Mouse (Mus musculus): ENCODE measurements around the gene Sel1l2. TPM values are rescaled to one million over a fixed set of nuclear protein-coding genes. Genes with fewer than 3 reads are reported as not detected.

Gene Sel1l2
- polyA plus RNA-seq, 1 experiment from 2014 or later, result not detected

DNA sequence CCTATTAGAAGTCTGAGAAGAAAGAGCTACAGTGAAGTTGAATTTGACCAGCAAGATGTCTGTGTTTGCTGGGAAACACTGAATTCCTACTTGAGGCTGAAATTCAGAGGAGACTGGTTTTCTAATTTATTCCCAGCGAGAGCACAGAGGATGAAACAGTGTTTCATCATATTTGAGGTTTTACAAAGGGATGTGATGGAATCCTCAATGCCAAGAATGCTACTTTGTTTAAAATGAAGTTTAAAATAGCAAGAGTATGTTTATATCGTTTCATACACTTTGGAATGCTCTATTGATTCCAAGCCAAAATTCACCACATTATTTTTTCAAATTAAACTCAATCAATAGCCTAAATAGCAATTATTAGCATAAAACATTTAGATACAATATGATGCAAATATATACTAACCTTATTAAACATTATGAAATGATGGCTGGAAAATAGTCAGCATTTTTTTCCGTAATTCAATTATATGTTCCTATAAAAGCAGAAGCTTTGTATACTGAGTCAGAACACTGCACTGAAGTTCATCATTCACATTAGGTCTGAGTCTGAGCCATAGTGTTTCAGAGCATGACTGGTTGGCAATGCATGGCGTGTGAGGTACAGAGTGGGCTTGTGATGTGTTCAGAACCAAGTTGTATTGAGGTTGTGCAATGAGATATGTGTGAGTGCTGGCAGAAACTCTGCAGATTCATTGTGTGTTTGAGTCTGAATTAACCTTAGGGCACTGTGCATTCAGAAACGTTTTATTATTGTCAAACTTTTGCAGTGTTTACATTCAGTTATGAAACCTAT lies 58.8 kb downstream of the Sel1l2 start:
- H3K4me1 ChIP-seq (ENCODE audit: control insufficient read depth, insufficient read depth, low read length), result no peaks in the 10 kb centered on the region
- no peak overlapping the region for H3K4me2 ChIP-seq (ENCODE audit: low read depth, low read length)
- no peak for ATAC-seq (ENCODE audit: insufficient read depth, low FRiP score)
- no peak overlapping the region; the same call in 1 of the 2 replicates for H3K27ac ChIP-seq (ENCODE audit: low read length)
- H3K9me3 ChIP-seq (replicated peaks; ENCODE audit: control insufficient read depth, low read length), result no peaks in the 10 kb centered on the region
- no peaks in the 10 kb centered on the region for H3K36me3 ChIP-seq (ENCODE audit: control insufficient read depth, insufficient read depth, low read length)
- no peaks in the 10 kb centered on the region for H3K27me3 ChIP-seq (ENCODE audit: control insufficient read depth, insufficient read depth, low read length)
- H3K4me3 ChIP-seq (replicated peaks; ENCODE audit: low read length), result no peak overlapping the region
- 38% methylated on average over 5 of the region's 5 CpGs for WGBS
- no peak overlapping the region for H3K9ac ChIP-seq (ENCODE audit: low read length)

- ATAC-seq (ENCODE audit: insufficient read depth, low FRiP score), result peak; percentile 40; the same call in 1 of the 2 replicates
- Histone ChIP-seq H3K27ac (ENCODE audit: low read length) (no peak overlapping the region), H3K9ac (ENCODE audit: low read length) (no peak overlapping the region), H3K27me3 (ENCODE audit: control insufficient read depth, insufficient read depth, low read length) (no peaks in the 10 kb centered on the region), H3K4me1 (ENCODE audit: control insufficient read depth, insufficient read depth, low read length) (no peaks in the 10 kb centered on the region), H3K4me3 (replicated peaks; ENCODE audit: low read length) (no peak overlapping the region), H3K36me3 (ENCODE audit: control insufficient read depth, insufficient read depth, low read length) (no peaks in the 10 kb centered on the region), H3K4me2 (ENCODE audit: low read depth, low read length) (no peak overlapping the region), H3K9me3 (replicated peaks; ENCODE audit: control insufficient read depth, low read length) (no peaks in the 10 kb centered on the region)
- 63% methylated on average over 3 of the region's 3 CpGs for WGBS
These were observed 86.4 kb downstream of the Sel1l2 start for GRCm38 (mm10) chr2:140302976-140303708.

DNA sequence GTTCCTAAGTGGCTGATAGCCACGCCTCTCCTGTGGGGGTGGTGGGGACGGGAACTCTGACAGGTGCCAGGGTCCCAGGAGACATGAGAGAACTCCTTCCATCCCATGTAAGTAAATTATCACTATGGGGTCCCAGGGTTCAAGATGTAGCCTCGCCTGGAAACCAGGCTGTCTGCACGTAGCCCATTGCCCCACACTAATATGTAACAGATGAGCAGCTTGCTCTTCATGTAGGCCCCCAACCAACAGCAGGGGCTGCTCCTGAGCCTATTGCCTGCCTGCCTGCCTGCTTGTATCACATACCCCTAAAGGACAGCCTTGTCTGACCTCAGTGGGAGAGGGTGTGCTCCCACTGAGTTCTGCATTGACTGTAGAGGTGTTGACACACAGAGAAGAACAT lies 92.4 kb downstream of the Sel1l2 start:
- Histone ChIP-seq H3K9me3 (replicated peaks; ENCODE audit: control insufficient read depth, low read length) (no peaks in the 10 kb centered on the region), H3K27me3 (ENCODE audit: control insufficient read depth, insufficient read depth, low read length) (no peaks in the 10 kb centered on the region), H3K4me1 (ENCODE audit: control insufficient read depth, insufficient read depth, low read length) (no peaks in the 10 kb centered on the region), H3K36me3 (ENCODE audit: control insufficient read depth, insufficient read depth, low read length) (no peaks in the 10 kb centered on the region), H3K4me3 (replicated peaks; ENCODE audit: low read length) (no peak overlapping the region), H3K9ac (ENCODE audit: low read length) (no peak overlapping the region), H3K4me2 (ENCODE audit: low read depth, low read length) (no peak overlapping the region), H3K27ac (ENCODE audit: low read length) (no peak overlapping the region)
- WGBS, result 43% methylated on average over 4 of the region's 4 CpGs
- no peak for ATAC-seq (ENCODE audit: insufficient read depth, low FRiP score)

- H3K27me3 ChIP-seq (ENCODE audit: control insufficient read depth, insufficient read depth, low read length), result no peaks in the 10 kb centered on the region
- 61% methylated on average over 2 of the region's 2 CpGs for WGBS
- no peak for ATAC-seq (ENCODE audit: insufficient read depth, low FRiP score)
These were observed 95.7 kb downstream of the Sel1l2 start for GRCm38 (mm10) chr2:140293820-140294219.

GRCm38 (mm10) chr2:140280808-140281207 lies 108.7 kb downstream of the Sel1l2 start:
- H3K9me3 ChIP-seq (replicated peaks; ENCODE audit: control insufficient read depth, low read length), result no peaks in the 10 kb centered on the region
- H3K9ac ChIP-seq (ENCODE audit: low read length), result no peak overlapping the region
- no peaks in the 10 kb centered on the region for H3K4me1 ChIP-seq (ENCODE audit: control insufficient read depth, insufficient read depth, low read length)
- H3K4me3 ChIP-seq (replicated peaks; ENCODE audit: low read length), result no peak overlapping the region
- H3K27me3 ChIP-seq (ENCODE audit: control insufficient read depth, insufficient read depth, low read length), result no peaks in the 10 kb centered on the region
- no peaks in the 10 kb centered on the region for H3K36me3 ChIP-seq (ENCODE audit: control insufficient read depth, insufficient read depth, low read length)
- 59% methylated on average over 8 of the region's 8 CpGs for WGBS
- ATAC-seq (ENCODE audit: insufficient read depth, low FRiP score), result no peak
- H3K4me2 ChIP-seq (ENCODE audit: low read depth, low read length), result no peak overlapping the region
- no peak overlapping the region for H3K27ac ChIP-seq (ENCODE audit: low read length)

More at GRCm38 (mm10) chr2:140293820-140294219, 95.7 kb downstream of the Sel1l2 start:
- no peaks in the 10 kb centered on the region for H3K36me3 ChIP-seq (ENCODE audit: control insufficient read depth, insufficient read depth, low read length)
- no peaks in the 10 kb centered on the region for H3K4me1 ChIP-seq (ENCODE audit: control insufficient read depth, insufficient read depth, low read length)
- H3K4me2 ChIP-seq (ENCODE audit: low read depth, low read length), result no peak overlapping the region
- no peak overlapping the region for H3K9ac ChIP-seq (ENCODE audit: low read length)
- no peak overlapping the region for H3K27ac ChIP-seq (ENCODE audit: low read length)
- H3K4me3 ChIP-seq (replicated peaks; ENCODE audit: low read length), result no peak overlapping the region
- no peaks in the 10 kb centered on the region for H3K9me3 ChIP-seq (replicated peaks; ENCODE audit: control insufficient read depth, low read length)

GRCm38 (mm10) chr2:140255595-140256141 lies 133.8 kb downstream of the Sel1l2 start:
- no peak overlapping the region for H3K27ac ChIP-seq (ENCODE audit: low read length)
- no peak overlapping the region for H3K4me2 ChIP-seq (ENCODE audit: low read depth, low read length)
- no peak for ATAC-seq (ENCODE audit: insufficient read depth, low FRiP score)
- H3K9ac ChIP-seq (ENCODE audit: low read length), result no peak overlapping the region
- H3K4me1 ChIP-seq (ENCODE audit: control insufficient read depth, insufficient read depth, low read length), result no peaks in the 10 kb centered on the region
- H3K9me3 ChIP-seq (replicated peaks; ENCODE audit: control insufficient read depth, low read length), result no peaks in the 10 kb centered on the region
- H3K36me3 ChIP-seq (ENCODE audit: control insufficient read depth, insufficient read depth, low read length), result no peaks in the 10 kb centered on the region
- H3K4me3 ChIP-seq (replicated peaks; ENCODE audit: low read length), result no peak overlapping the region
- WGBS, result 84% methylated on average over 2 of the region's 2 CpGs
- no peaks in the 10 kb centered on the region for H3K27me3 ChIP-seq (ENCODE audit: control insufficient read depth, insufficient read depth, low read length)

GRCm38 (mm10) chr2:140254256-140254655 lies 135.2 kb downstream of the Sel1l2 start:
- Histone ChIP-seq H3K4me1 (ENCODE audit: control insufficient read depth, insufficient read depth, low read length) (no peaks in the 10 kb centered on the region), H3K27ac (ENCODE audit: low read length) (no peak overlapping the region), H3K4me3 (replicated peaks; ENCODE audit: low read length) (no peak overlapping the region), H3K9me3 (replicated peaks; ENCODE audit: control insufficient read depth, low read length) (no peaks in the 10 kb centered on the region), H3K36me3 (ENCODE audit: control insufficient read depth, insufficient read depth, low read length) (no peaks in the 10 kb centered on the region), H3K4me2 (ENCODE audit: low read depth, low read length) (no peak overlapping the region), H3K27me3 (ENCODE audit: control insufficient read depth, insufficient read depth, low read length) (no peaks in the 10 kb centered on the region), H3K9ac (ENCODE audit: low read length) (no peak overlapping the region)
- WGBS, result 79% methylated on average over 7 of the region's 7 CpGs
- no peak for ATAC-seq (ENCODE audit: insufficient read depth, low FRiP score)

- no peaks in the 10 kb centered on the region for H3K36me3 ChIP-seq (ENCODE audit: control insufficient read depth, insufficient read depth, low read length)
- H3K27ac ChIP-seq (ENCODE audit: low read length), result no peak overlapping the region
- H3K27me3 ChIP-seq (ENCODE audit: control insufficient read depth, insufficient read depth, low read length), result no peaks in the 10 kb centered on the region
- H3K4me1 ChIP-seq (ENCODE audit: control insufficient read depth, insufficient read depth, low read length), result no peaks in the 10 kb centered on the region
- 90% methylated on average over 5 of the region's 5 CpGs for WGBS
- no peak overlapping the region for H3K4me3 ChIP-seq (replicated peaks; ENCODE audit: low read length)
- no peak overlapping the region for H3K4me2 ChIP-seq (ENCODE audit: low read depth, low read length)
- ATAC-seq (ENCODE audit: insufficient read depth, low FRiP score), result no peak
- no peak overlapping the region for H3K9ac ChIP-seq (ENCODE audit: low read length)
- no peaks in the 10 kb centered on the region for H3K9me3 ChIP-seq (replicated peaks; ENCODE audit: control insufficient read depth, low read length)
These were observed 146.4 kb downstream of the Sel1l2 start for GRCm38 (mm10) chr2:140243105-140243504.

GRCm38 (mm10) chr2:140242398-140242797 lies 147.1 kb downstream of the Sel1l2 start:
- H3K36me3 ChIP-seq (ENCODE audit: control insufficient read depth, insufficient read depth, low read length), result no peaks in the 10 kb centered on the region
- H3K4me2 ChIP-seq (ENCODE audit: low read depth, low read length), result no peak overlapping the region
- H3K9ac ChIP-seq (ENCODE audit: low read length), result no peak overlapping the region
- H3K9me3 ChIP-seq (replicated peaks; ENCODE audit: control insufficient read depth, low read length), result no peaks in the 10 kb centered on the region
- H3K27ac ChIP-seq (ENCODE audit: low read length), result no peak overlapping the region
- no peaks in the 10 kb centered on the region for H3K27me3 ChIP-seq (ENCODE audit: control insufficient read depth, insufficient read depth, low read length)
- no peak overlapping the region for H3K4me3 ChIP-seq (replicated peaks; ENCODE audit: low read length)
- ATAC-seq (ENCODE audit: insufficient read depth, low FRiP score), result no peak
- WGBS, result 76% methylated on average over 5 of the region's 5 CpGs
- H3K4me1 ChIP-seq (ENCODE audit: control insufficient read depth, insufficient read depth, low read length), result no peaks in the 10 kb centered on the region

Data from stomach, embryonic 16.5 days (tissue).